Mouse (Mus musculus): Measurements from ENCODE around the gene Cd3eap. TPM values are rescaled to one million over a fixed set of nuclear protein-coding genes. Genes with fewer than 3 reads are reported as not detected.

Gene Cd3eap
- polyA plus RNA-seq, 2 experiments, result 6.7 to 7.8 TPM

GRCm38 (mm10) chr7:19322489-19322888, 36.8 kb downstream of the Cd3eap start:
- Histone ChIP-seq H3K4me2 (ENCODE audit: low read depth) (no peak overlapping the region), H3K27me3 (ENCODE audit: control insufficient read depth, insufficient read depth, low read length) (peaks cover 16% of the 10 kb centered on the region), H3K9me3 (ENCODE audit: control insufficient read depth, low read length) (no peaks in the 10 kb centered on the region), H3K4me3 (ENCODE audit: insufficient read depth in 1 of 2, low read depth in 2 of 2, low read length in 2 of 2) (no peak overlapping the region), H3K36me3 (replicated peaks; ENCODE audit: control insufficient read depth, insufficient read depth, low read depth) (no peaks in the 10 kb centered on the region), H3K27ac (no peak overlapping the region), H3K9ac (replicated peaks) (no peak overlapping the region), H3K4me1 (replicated peaks; ENCODE audit: control insufficient read depth in 2 of 2, insufficient read depth in 2 of 2, low read length in 1 of 2) (peaks cover 9 to 17% of the 10 kb centered on the region in 2 experiments)
- DNase-seq (ENCODE audit: low read depth in 3 of 3, low spot score in 3 of 3), result no peak
- no peak for TF ChIP-seq CTCF (IDR thresholded peaks at IDR 0.05; ENCODE audit: low read depth)
- TF ChIP-seq EP300 (IDR thresholded peaks at IDR 0.05; ENCODE audit: low read depth), result no peak
- 38% methylated on average over 9 of the region's 9 CpGs for WGBS (ENCODE audit: insufficient replicate concordance)
- no peak for ATAC-seq (ENCODE audit: insufficient read depth)

- no peak overlapping the region for H3K27ac ChIP-seq
- no peak overlapping the region for H3K4me2 ChIP-seq (ENCODE audit: low read depth)
- H3K4me1 ChIP-seq (replicated peaks; ENCODE audit: control insufficient read depth in 2 of 2, insufficient read depth in 2 of 2, low read length in 1 of 2), result peaks cover under 1 to 10% of the 10 kb centered on the region in 2 experiments
- TF ChIP-seq EP300 (IDR thresholded peaks at IDR 0.05; ENCODE audit: low read depth) (no peak), CTCF (IDR thresholded peaks at IDR 0.05; ENCODE audit: low read depth) (no peak)
- DNase-seq (ENCODE audit: low read depth in 3 of 3, low spot score in 3 of 3), result no peak
- no peak overlapping the region for H3K4me3 ChIP-seq (ENCODE audit: insufficient read depth in 1 of 2, low read depth in 2 of 2, low read length in 2 of 2)
- peaks cover 16% of the 10 kb centered on the region for H3K27me3 ChIP-seq (ENCODE audit: control insufficient read depth, insufficient read depth, low read length)
- 47% methylated on average over 5 of the region's 5 CpGs for whole genome bisulfite sequencing (ENCODE audit: insufficient replicate concordance)
- H3K36me3 ChIP-seq (replicated peaks; ENCODE audit: control insufficient read depth, insufficient read depth, low read depth), result no peaks in the 10 kb centered on the region
- H3K9ac ChIP-seq (replicated peaks), result no peak overlapping the region
- H3K9me3 ChIP-seq (ENCODE audit: control insufficient read depth, low read length), result no peaks in the 10 kb centered on the region
- ATAC-seq (ENCODE audit: insufficient read depth), result 0 out of 2 replicates have a peak, but pooled peaks have one; percentile 14
These were observed 37.8 kb downstream of the Cd3eap start for GRCm38 (mm10) chr7:19321464-19321863.

- no peaks in the 10 kb centered on the region for H3K36me3 ChIP-seq (replicated peaks; ENCODE audit: control insufficient read depth, insufficient read depth, low read depth)
- peaks cover 21% of the 10 kb centered on the region for H3K27me3 ChIP-seq (ENCODE audit: control insufficient read depth, insufficient read depth, low read length)
- H3K9ac ChIP-seq (replicated peaks), result no peak overlapping the region
- H3K4me2 ChIP-seq (ENCODE audit: low read depth), result peak overlapping the region; percentile 74
- no peak for TF ChIP-seq CTCF (IDR thresholded peaks at IDR 0.05; ENCODE audit: low read depth)
- peaks cover 0 to 4% of the 10 kb centered on the region in 2 experiments; a peak in 3 of 4 replicates for H3K4me1 ChIP-seq (replicated peaks; ENCODE audit: control insufficient read depth in 2 of 2, insufficient read depth in 2 of 2, low read length in 1 of 2)
- H3K27ac ChIP-seq, result no peak overlapping the region
- DNase-seq (ENCODE audit: low read depth in 3 of 3, low spot score in 3 of 3), result no peak
- no peaks in the 10 kb centered on the region for H3K9me3 ChIP-seq (ENCODE audit: control insufficient read depth, low read length)
- 29% methylated on average over 7 of the region's 7 CpGs for WGBS (ENCODE audit: insufficient replicate concordance)
- no peak overlapping the region for H3K4me3 ChIP-seq (ENCODE audit: insufficient read depth in 1 of 2, low read depth in 2 of 2, low read length in 2 of 2)
- no peak for ATAC-seq (ENCODE audit: insufficient read depth)
These were observed 38.6 kb downstream of the Cd3eap start for GRCm38 (mm10) chr7:19320637-19321036.

- H3K4me2 ChIP-seq (ENCODE audit: low read depth), result peak overlapping the region; percentile 74
These were observed 39.4 kb downstream of the Cd3eap start for GRCm38 (mm10) chr7:19319906-19320305.

GRCm38 (mm10) chr7:19319458-19319857, 39.8 kb downstream of the Cd3eap start:
- Histone ChIP-seq H3K4me1 (replicated peaks; ENCODE audit: control insufficient read depth in 2 of 2, insufficient read depth in 2 of 2, low read length in 1 of 2) (peaks cover 0 to 3% of the 10 kb centered on the region in 2 experiments; a peak in 2 of 4 replicates), H3K9me3 (ENCODE audit: control insufficient read depth, low read length) (no peaks in the 10 kb centered on the region), H3K4me3 (ENCODE audit: insufficient read depth in 1 of 2, low read depth in 2 of 2, low read length in 2 of 2) (peak overlapping the region; percentile 39 to 46; a peak in 3 of 4 replicates), H3K36me3 (replicated peaks; ENCODE audit: control insufficient read depth, insufficient read depth, low read depth) (no peaks in the 10 kb centered on the region), H3K9ac (replicated peaks) (peak overlapping the region; percentile 24), H3K27me3 (ENCODE audit: control insufficient read depth, insufficient read depth, low read length) (peaks cover 21% of the 10 kb centered on the region), H3K27ac (no peak overlapping the region), H3K4me2 (ENCODE audit: low read depth) (peak overlapping the region; percentile 74)
- DNase-seq (ENCODE audit: low read depth in 3 of 3, low spot score in 3 of 3) (no peak), ATAC-seq (ENCODE audit: insufficient read depth) (peak; percentile 44; the same call in 1 of the 2 replicates)
- TF ChIP-seq CTCF (IDR thresholded peaks at IDR 0.05; ENCODE audit: low read depth) (no peak), EP300 (IDR thresholded peaks at IDR 0.05; ENCODE audit: low read depth) (no peak)
- 25% methylated on average over 9 of the region's 9 CpGs for WGBS (ENCODE audit: insufficient replicate concordance)

More at GRCm38 (mm10) chr7:19319906-19320305, 39.4 kb downstream of the Cd3eap start:
- peak overlapping the region; percentile 24 for H3K9ac ChIP-seq (replicated peaks)
- H3K36me3 ChIP-seq (replicated peaks; ENCODE audit: control insufficient read depth, insufficient read depth, low read depth), result no peaks in the 10 kb centered on the region
- H3K27me3 ChIP-seq (ENCODE audit: control insufficient read depth, insufficient read depth, low read length), result peaks cover 21% of the 10 kb centered on the region
- H3K4me3 ChIP-seq (ENCODE audit: insufficient read depth in 1 of 2, low read depth in 2 of 2, low read length in 2 of 2), result peak overlapping the region; percentile 39 to 46
- peaks cover 0 to 3% of the 10 kb centered on the region in 2 experiments; a peak in 2 of 4 replicates for H3K4me1 ChIP-seq (replicated peaks; ENCODE audit: control insufficient read depth in 2 of 2, insufficient read depth in 2 of 2, low read length in 1 of 2)
- H3K9me3 ChIP-seq (ENCODE audit: control insufficient read depth, low read length), result no peaks in the 10 kb centered on the region
- no peak overlapping the region for H3K27ac ChIP-seq
- ATAC-seq (ENCODE audit: insufficient read depth), result peak; percentile 80
- under 1% methylated on average over 40 of the region's 41 CpGs for WGBS (ENCODE audit: insufficient replicate concordance)
- peak; percentile 74 to 88 (median 76) for DNase-seq (ENCODE audit: low read depth in 3 of 3, low spot score in 3 of 3)
- TF ChIP-seq CTCF (IDR thresholded peaks at IDR 0.05; ENCODE audit: low read depth) (no peak), EP300 (IDR thresholded peaks at IDR 0.05; ENCODE audit: low read depth) (no peak)

All from liver, embryonic 14.5 days (tissue).